Mouse (Mus musculus): ENCODE data around the gene Efl1.

- TF ChIP-seq CHD1 (IDR thresholded peaks at IDR 0.05; ENCODE audit: low read depth, low read length) (no peak), POLR2A (IDR thresholded peaks at IDR 0.05; ENCODE audit: control insufficient read depth in 1 of 2, insufficient read depth in 1 of 2, low read depth in 1 of 2, low read length in 2 of 2, poor library complexity in 1 of 2) (no peak), GABPA (IDR thresholded peaks at IDR 0.05; ENCODE audit: low read depth, low read length) (no peak), USF1 (IDR thresholded peaks at IDR 0.05; ENCODE audit: low read depth, low read length) (no peak), MAZ (IDR thresholded peaks at IDR 0.05; ENCODE audit: low read depth, low read length) (no peak), CTCF (IDR thresholded peaks at IDR 0.05 in 2 of 3, conservative IDR thresholded peaks at IDR 0.05 in 1 of 3; ENCODE audit: control insufficient read depth in 1 of 3, insufficient read depth in 1 of 3, low read depth in 2 of 3, low read length in 3 of 3, poor library complexity in 1 of 3, severe bottlenecking in 1 of 3) (no peak), NELFE (IDR thresholded peaks at IDR 0.05; ENCODE audit: low read depth, low read length) (no peak), EP300 (IDR thresholded peaks at IDR 0.05; ENCODE audit: low read depth in 1 of 2, low read length in 2 of 2) (no peak), HCFC1 (IDR thresholded peaks at IDR 0.05; ENCODE audit: low read depth, low read length) (no peak), ZNF384 (IDR thresholded peaks at IDR 0.05; ENCODE audit: low read depth, low read length) (no peak), SIN3A (IDR thresholded peaks at IDR 0.05; ENCODE audit: low read length) (no peak), TAL1 (IDR thresholded peaks at IDR 0.05; ENCODE audit: low read length) (no peak), CHD2 (IDR thresholded peaks at IDR 0.05; ENCODE audit: low read length) (no peak)
Observed at GRCm38 (mm10) chr7:82649081-82649445, 649 bp downstream of the Efl1 start.

Data from MEL (cell line).